Mouse (Mus musculus): ENCODE data around the gene Rps6ka5. TPM values are rescaled to one million over a fixed set of nuclear protein-coding genes. Genes with fewer than 3 reads are reported as not detected.

Rps6ka5 gene
- polyA plus RNA-seq, 1 experiment = 2.1 TPM

DNA sequence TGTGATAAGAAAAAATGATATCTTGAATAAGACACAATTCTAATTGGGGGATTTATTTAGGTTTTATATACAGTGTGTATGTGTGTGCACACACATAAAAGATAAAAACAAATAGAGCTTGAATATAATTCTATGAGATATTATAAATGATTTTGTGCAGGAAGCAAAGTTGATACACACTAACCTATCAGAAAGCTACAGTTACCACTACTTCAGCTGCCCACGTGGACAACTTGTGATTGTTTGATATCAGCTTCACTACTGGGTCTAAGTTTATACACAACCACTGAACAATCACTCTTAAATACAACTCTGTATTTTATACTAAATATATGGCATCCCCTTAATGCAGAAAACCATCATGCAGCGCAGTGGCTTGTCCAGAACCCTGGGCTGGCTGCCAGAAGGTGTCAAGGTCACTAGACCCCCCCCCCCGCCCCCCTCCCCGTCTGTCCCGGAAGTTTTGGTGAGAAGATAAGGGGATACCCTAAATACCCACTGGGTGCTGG is 113.5 kb downstream of the Rps6ka5 start:
- no peak for TF ChIP-seq CTCF (IDR thresholded peaks at IDR 0.05; ENCODE audit: extremely low read depth, insufficient read depth, insufficient read length, insufficient replicate concordance)
- no peak for TF ChIP-seq POLR2A (IDR thresholded peaks at IDR 0.05; ENCODE audit: low read depth, low read length)
- H3K4me1 ChIP-seq (ENCODE audit: control insufficient read depth, insufficient read depth, insufficient read length) = no peaks in the 10 kb centered on the region
- DNase-seq (ENCODE audit: low read depth in 1 of 2, low spot score in 2 of 2) = no peak
- peaks cover 5% of the 10 kb centered on the region; the same call in 1 of the 2 replicates for H3K36me3 ChIP-seq (ENCODE audit: control insufficient read depth, insufficient read depth, low read length)
- no peak overlapping the region for H3K27ac ChIP-seq (ENCODE audit: insufficient read depth, low read length)
- 76% methylated on average over 5 of the region's 5 CpGs for WGBS
- no peak overlapping the region for H3K4me3 ChIP-seq (ENCODE audit: extremely low read depth, insufficient read depth, insufficient read length)
- H3K27me3 ChIP-seq (ENCODE audit: control insufficient read depth, insufficient read depth, low read length) = no peaks in the 10 kb centered on the region

- Histone ChIP-seq H3K27ac (ENCODE audit: insufficient read depth, low read length) (no peak overlapping the region), H3K4me1 (ENCODE audit: control insufficient read depth, insufficient read depth, insufficient read length) (no peaks in the 10 kb centered on the region), H3K4me3 (ENCODE audit: extremely low read depth, insufficient read depth, insufficient read length) (no peak overlapping the region), H3K27me3 (ENCODE audit: control insufficient read depth, insufficient read depth, low read length) (no peaks in the 10 kb centered on the region), H3K36me3 (ENCODE audit: control insufficient read depth, insufficient read depth, low read length) (peaks cover 5% of the 10 kb centered on the region; the same call in 1 of the 2 replicates)
- TF ChIP-seq CTCF (IDR thresholded peaks at IDR 0.05; ENCODE audit: extremely low read depth, insufficient read depth, insufficient read length, insufficient replicate concordance) = no peak
- TF ChIP-seq POLR2A (IDR thresholded peaks at IDR 0.05; ENCODE audit: low read depth, low read length) = no peak
- WGBS = 71% methylated on average over 5 of the region's 5 CpGs
- DNase-seq (ENCODE audit: low read depth in 1 of 2, low spot score in 2 of 2) = no peak
Measured at GRCm38 (mm10) chr12:100609766-100610165, 117.0 kb downstream of the Rps6ka5 start.

DNA sequence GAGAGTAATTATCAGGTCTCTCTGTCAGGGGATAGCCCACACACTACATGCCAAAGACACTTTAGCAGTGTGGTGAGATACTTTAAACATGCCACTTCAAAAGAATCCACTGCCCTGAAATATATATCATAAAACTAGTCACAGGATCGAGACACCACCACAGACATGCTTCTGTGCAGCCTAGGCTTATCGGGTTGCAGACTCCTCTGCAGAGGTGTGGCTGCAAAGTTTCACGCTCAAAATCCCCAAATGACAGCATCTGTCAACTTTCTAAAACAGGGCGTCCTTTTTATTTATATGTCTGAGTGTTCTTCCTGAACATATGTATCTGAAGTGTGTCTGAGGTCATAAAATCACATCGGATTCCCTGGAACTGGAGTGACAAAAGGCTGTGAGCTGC is 117.7 kb downstream of the Rps6ka5 start:
- no peak for DNase-seq (ENCODE audit: low read depth in 1 of 2, low spot score in 2 of 2)
- Histone ChIP-seq H3K4me1 (ENCODE audit: control insufficient read depth, insufficient read depth, insufficient read length) (no peaks in the 10 kb centered on the region), H3K27me3 (ENCODE audit: control insufficient read depth, insufficient read depth, low read length) (no peaks in the 10 kb centered on the region), H3K27ac (ENCODE audit: insufficient read depth, low read length) (no peak overlapping the region), H3K36me3 (ENCODE audit: control insufficient read depth, insufficient read depth, low read length) (peaks cover 4% of the 10 kb centered on the region; the same call in 1 of the 2 replicates), H3K4me3 (ENCODE audit: extremely low read depth, insufficient read depth, insufficient read length) (no peak overlapping the region)
- no peak for TF ChIP-seq POLR2A (IDR thresholded peaks at IDR 0.05; ENCODE audit: low read depth, low read length)
- 87% methylated on average over 5 of the region's 5 CpGs for WGBS

GRCm38 (mm10) chr12:100606733-100607132 is 120.0 kb downstream of the Rps6ka5 start:
- TF ChIP-seq CTCF (IDR thresholded peaks at IDR 0.05; ENCODE audit: extremely low read depth, insufficient read depth, insufficient read length, insufficient replicate concordance) = peak; percentile 10; the same call in 1 of the 2 replicates
- no peak for TF ChIP-seq POLR2A (IDR thresholded peaks at IDR 0.05; ENCODE audit: low read depth, low read length)
- no peak for DNase-seq (ENCODE audit: low read depth in 1 of 2, low spot score in 2 of 2)
- no peaks in the 10 kb centered on the region for H3K27me3 ChIP-seq (ENCODE audit: control insufficient read depth, insufficient read depth, low read length)
- H3K27ac ChIP-seq (ENCODE audit: insufficient read depth, low read length) = no peak overlapping the region
- H3K4me1 ChIP-seq (ENCODE audit: control insufficient read depth, insufficient read depth, insufficient read length) = no peaks in the 10 kb centered on the region
- H3K4me3 ChIP-seq (ENCODE audit: extremely low read depth, insufficient read depth, insufficient read length) = no peak overlapping the region
- peaks cover 1% of the 10 kb centered on the region; the same call in 1 of the 2 replicates for H3K36me3 ChIP-seq (ENCODE audit: control insufficient read depth, insufficient read depth, low read length)
- WGBS = 93% methylated on average over 1 of the region's 1 CpGs

DNA sequence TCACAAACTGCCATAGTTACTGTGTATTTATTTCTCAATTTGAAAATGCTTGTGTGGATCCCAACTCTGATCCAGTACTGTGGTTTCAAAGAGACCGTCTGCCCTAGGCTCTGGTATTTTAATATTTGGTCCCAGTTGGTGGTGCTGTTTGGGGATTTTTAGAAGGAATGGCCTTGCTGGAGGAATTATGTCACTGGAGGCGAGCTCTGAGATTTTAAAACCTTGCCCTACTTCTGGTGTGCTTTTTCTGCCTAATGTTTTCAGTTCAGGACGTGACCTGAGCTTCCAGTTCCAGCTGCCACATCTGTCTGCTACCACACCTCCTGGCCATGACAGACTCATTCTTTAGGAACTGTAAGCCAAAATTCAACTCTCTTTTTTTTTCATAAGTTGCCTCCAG is 121.2 kb downstream of the Rps6ka5 start:
- H3K36me3 ChIP-seq (ENCODE audit: control insufficient read depth, insufficient read depth, low read length) = peaks cover under 1% of the 10 kb centered on the region; the same call in 1 of the 2 replicates
- no peaks in the 10 kb centered on the region for H3K4me1 ChIP-seq (ENCODE audit: control insufficient read depth, insufficient read depth, insufficient read length)
- H3K4me3 ChIP-seq (ENCODE audit: extremely low read depth, insufficient read depth, insufficient read length) = no peak overlapping the region
- H3K27me3 ChIP-seq (ENCODE audit: control insufficient read depth, insufficient read depth, low read length) = no peaks in the 10 kb centered on the region
- no peak for DNase-seq (ENCODE audit: low read depth in 1 of 2, low spot score in 2 of 2)
- TF ChIP-seq POLR2A (IDR thresholded peaks at IDR 0.05; ENCODE audit: low read depth, low read length) (no peak), CTCF (IDR thresholded peaks at IDR 0.05; ENCODE audit: extremely low read depth, insufficient read depth, insufficient read length, insufficient replicate concordance) (no peak)
- 92% methylated on average over 3 of the region's 3 CpGs for WGBS
- H3K27ac ChIP-seq (ENCODE audit: insufficient read depth, low read length) = no peak overlapping the region

DNA sequence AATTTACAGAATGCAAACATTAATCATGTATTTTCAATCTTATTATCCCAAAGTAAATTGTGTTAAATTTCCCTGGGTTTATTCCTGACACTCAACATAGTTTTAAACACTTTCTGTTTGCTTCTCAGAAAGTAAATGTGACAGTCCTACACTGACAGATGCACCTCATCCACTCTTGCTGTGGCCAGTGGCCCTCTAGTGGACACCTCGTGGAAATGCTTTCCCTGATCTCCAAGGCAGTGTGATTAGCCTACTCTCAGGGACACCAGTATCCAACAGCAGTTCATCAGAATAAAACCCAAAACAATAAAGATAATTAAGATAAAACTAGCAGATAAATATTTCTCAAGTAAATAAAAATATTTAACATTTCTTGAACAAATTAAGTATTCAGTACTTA is 122.2 kb downstream of the Rps6ka5 start:
- no peak for TF ChIP-seq POLR2A (IDR thresholded peaks at IDR 0.05; ENCODE audit: low read depth, low read length)
- TF ChIP-seq CTCF (IDR thresholded peaks at IDR 0.05; ENCODE audit: extremely low read depth, insufficient read depth, insufficient read length, insufficient replicate concordance) = peak; percentile 73; the same call in 1 of the 2 replicates
- 2% methylated on average over 1 of the region's 1 CpGs for whole genome bisulfite sequencing
- no peaks in the 10 kb centered on the region for H3K27me3 ChIP-seq (ENCODE audit: control insufficient read depth, insufficient read depth, low read length)
- no peaks in the 10 kb centered on the region; the same call in 1 of the 2 replicates for H3K4me1 ChIP-seq (ENCODE audit: control insufficient read depth, insufficient read depth, insufficient read length)
- DNase-seq (ENCODE audit: low read depth in 1 of 2, low spot score in 2 of 2) = peak in 1 of 2 experiments; percentile 40
- no peak overlapping the region for H3K27ac ChIP-seq (ENCODE audit: insufficient read depth, low read length)
- H3K36me3 ChIP-seq (ENCODE audit: control insufficient read depth, insufficient read depth, low read length) = no peaks in the 10 kb centered on the region
- no peak overlapping the region for H3K4me3 ChIP-seq (ENCODE audit: extremely low read depth, insufficient read depth, insufficient read length)

DNA sequence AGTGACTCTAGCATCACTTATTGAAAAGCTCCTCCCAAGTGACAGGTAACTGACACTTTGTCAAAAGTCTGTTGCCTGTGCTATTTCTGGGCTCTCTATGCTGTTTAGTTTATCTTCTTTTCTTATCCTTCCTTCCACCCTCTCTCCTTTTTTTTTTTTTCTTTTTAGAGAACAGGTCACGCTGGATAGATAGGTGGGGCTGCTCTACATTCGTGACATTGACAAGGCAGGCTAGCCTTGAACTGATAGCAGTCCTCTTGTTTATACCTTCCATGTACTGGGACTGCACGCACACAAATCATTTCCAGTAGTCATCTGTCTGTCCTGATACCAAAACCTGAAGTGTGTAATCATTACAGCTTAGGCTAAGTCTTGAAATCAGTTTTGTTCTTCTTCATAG is 132.1 kb downstream of the Rps6ka5 start:
- Histone ChIP-seq H3K36me3 (ENCODE audit: control insufficient read depth, insufficient read depth, low read length) (no peaks in the 10 kb centered on the region; the same call in 1 of the 2 replicates), H3K27me3 (ENCODE audit: control insufficient read depth, insufficient read depth, low read length) (no peaks in the 10 kb centered on the region), H3K4me3 (ENCODE audit: extremely low read depth, insufficient read depth, insufficient read length) (no peak overlapping the region), H3K27ac (ENCODE audit: insufficient read depth, low read length) (no peak overlapping the region), H3K4me1 (ENCODE audit: control insufficient read depth, insufficient read depth, insufficient read length) (no peaks in the 10 kb centered on the region; the same call in 1 of the 2 replicates)
- no peak for DNase-seq (ENCODE audit: low read depth in 1 of 2, low spot score in 2 of 2)
- WGBS = 88% methylated on average over 3 of the region's 3 CpGs
- TF ChIP-seq POLR2A (IDR thresholded peaks at IDR 0.05; ENCODE audit: low read depth, low read length) (no peak), CTCF (IDR thresholded peaks at IDR 0.05; ENCODE audit: extremely low read depth, insufficient read depth, insufficient read length, insufficient replicate concordance) (no peak)
